Mouse (Mus musculus) liver, postnatal 0 days (tissue): ENCODE results near the gene Apeh. TPM values are rescaled to one million over a fixed set of nuclear protein-coding genes. Genes with fewer than 3 reads are reported as not detected.
"Not testable (repeated sequence)": the region's sequence is repeated elsewhere in the genome, so short reads cannot be mapped to it uniquely, and the experiment has no call there.

ENCODE experiments used
- ATAC-seq: fragments of 200-750 bp; cut with Nextera tagmentation; 2 replicates; pipeline ENCODE4 v1.8.0; 2017; ENCODE audit warnings: mild to moderate bottlenecking, moderate library complexity
- DNase-seq: peaks from one replicate; pipeline ENCODE4 v3.0.0-alpha.2; 2016
- H3K27ac ChIP-seq: fragments of 300-500 bp; sonication (generic); 2 replicates; pipeline ENCODE4 v1.5.1; 2014; ENCODE audit warnings: antibody characterized with exemption, moderate library complexity, mild to moderate bottlenecking, low read depth
- H3K27me3 ChIP-seq: fragments of 300-500 bp; sonication (generic); 2 replicates; pipeline ENCODE4 v1.6.1; 2014; ENCODE audit warnings: low read length, control low read depth, mixed read lengths; ENCODE audit not compliant: insufficient read depth
- H3K36me3 ChIP-seq: fragments of 300-500 bp; sonication (generic); replicated peaks from 2 replicates; pipeline ENCODE4 v1.6.1; 2014; ENCODE audit warnings: mild to moderate bottlenecking, control low read depth, low read length, moderate library complexity, mixed read lengths; ENCODE audit not compliant: insufficient read depth
- H3K4me1 ChIP-seq: fragments of 300-500 bp; sonication (generic); 2 replicates; pipeline ENCODE4 v1.6.1; 2014; ENCODE audit warnings: antibody characterized with exemption, mild to moderate bottlenecking, control low read depth; ENCODE audit not compliant: insufficient read depth
- H3K4me2 ChIP-seq: fragments of 300-500 bp; sonication (generic); 2 replicates; pipeline ENCODE4 v1.6.1; 2014; ENCODE audit warnings: low read depth, mild to moderate bottlenecking, low read length, moderate library complexity, mixed read lengths
- H3K4me3 ChIP-seq: fragments of 300-500 bp; sonication (generic); 2 replicates; pipeline ENCODE4 v1.5.1; 2014; ENCODE audit warnings: low read depth, low read length
- H3K9ac ChIP-seq: fragments of 300-500 bp; sonication (generic); replicated peaks from 2 replicates; pipeline ENCODE4 v1.6.1; 2014; ENCODE audit warnings: mild to moderate bottlenecking, moderate library complexity
- H3K9me3 ChIP-seq: fragments of 300-500 bp; sonication (generic); 2 replicates; pipeline ENCODE4 v1.6.1; 2016; ENCODE audit warnings: mild to moderate bottlenecking, control low read depth, low read length, mixed read lengths
- CTCF ChIP-seq: sonication (generic); IDR thresholded peaks from 2 replicates; pipeline ENCODE4 v1.5.1; 2016; ENCODE audit warnings: antibody characterized with exemption, low read depth
- EP300 ChIP-seq: IDR thresholded peaks from 2 replicates; pipeline ENCODE4 v1.6.1; 2016; ENCODE audit warnings: antibody characterized with exemption, low read depth, mild to moderate bottlenecking
- WGBS: fragments of 180-500 bp; shearing (Covaris S2); extraction: QIAGEN DNeasy Blood & Tissue Kit; methylation state at CpG from one replicate; pipeline ENCODE4 v1.1.7; 2014; ENCODE audit not compliant: insufficient replicate concordance; 5-methylcytosine and 5-hydroxymethylcytosine counted together
- polyA plus RNA-seq: library from polyadenylated mRNA; unstranded; fragments of >200 nt; fragmentation: Nextera tagmentation; extraction: Ambion mirVana; gene quantifications from 2 replicates; pipeline ENCODE4 v1.2.1, GENCODE M21; 2015

The Apeh gene
- polyA plus RNA-seq, 1 experiment from 2014 or later = 75.2 TPM

DNA sequence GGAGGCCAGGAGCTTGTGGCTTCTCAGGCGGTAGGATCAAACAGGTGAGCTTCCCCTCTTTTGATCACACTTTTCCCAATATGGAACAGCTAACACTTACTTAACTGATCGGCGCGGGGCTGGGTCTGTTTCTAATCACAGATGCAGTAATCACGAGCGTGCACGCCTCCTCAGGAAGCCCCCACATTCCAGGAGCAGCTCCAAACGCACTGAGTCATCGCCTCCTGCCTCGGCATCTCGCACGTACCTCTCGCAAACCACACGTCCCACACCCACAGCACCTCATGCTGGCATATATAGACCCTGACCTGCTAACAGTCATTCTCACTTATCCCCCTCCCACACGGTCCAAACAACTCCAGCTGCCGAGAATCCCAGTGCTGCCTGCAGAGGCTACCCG is 43.1 kb upstream of the Apeh start:
- ATAC-seq = no peak
- Histone ChIP-seq H3K36me3 (no peaks in the 10 kb centered on the region), H3K27ac (no peak overlapping the region), H3K4me3 (no peak overlapping the region), H3K9ac (no peak overlapping the region), H3K4me2 (no peak overlapping the region), H3K27me3 (no peaks in the 10 kb centered on the region), H3K9me3 (no peaks in the 10 kb centered on the region), H3K4me1 (no peaks in the 10 kb centered on the region)
- DNase-seq = no peak
- TF ChIP-seq EP300 = no peak
- TF ChIP-seq CTCF = no peak
- WGBS = 27% methylated on average over 17 of the region's 17 CpGs

- ATAC-seq = no peak
- no peak for TF ChIP-seq EP300
- TF ChIP-seq CTCF = no peak
- no peak overlapping the region for H3K4me2 ChIP-seq
- 67% methylated on average over 6 of the region's 6 CpGs for WGBS
- no peak overlapping the region for H3K4me3 ChIP-seq
- no peaks in the 10 kb centered on the region for H3K4me1 ChIP-seq
- H3K36me3 ChIP-seq = no peaks in the 10 kb centered on the region
- no peak overlapping the region for H3K27ac ChIP-seq
- H3K9ac ChIP-seq = no peak overlapping the region
- no peaks in the 10 kb centered on the region for H3K27me3 ChIP-seq
- DNase-seq = no peak
- no peaks in the 10 kb centered on the region for H3K9me3 ChIP-seq
Observed at GRCm38 (mm10) chr9:108136930-108137462, 42.6 kb upstream of the Apeh start.

- TF ChIP-seq EP300 (no peak), CTCF (peak; percentile 68)
- 47% methylated on average over 1 of the region's 1 CpGs for WGBS
- no peaks in the 10 kb centered on the region for H3K9me3 ChIP-seq
- no peaks in the 10 kb centered on the region for H3K36me3 ChIP-seq
- H3K27me3 ChIP-seq = no peaks in the 10 kb centered on the region
- ATAC-seq (no peak), DNase-seq (no peak)
- H3K4me3 ChIP-seq = no peak overlapping the region
- no peak overlapping the region for H3K4me2 ChIP-seq
- H3K9ac ChIP-seq = no peak overlapping the region
- no peaks in the 10 kb centered on the region for H3K4me1 ChIP-seq
- no peak overlapping the region for H3K27ac ChIP-seq
Observed at GRCm38 (mm10) chr9:108136225-108136624, 41.8 kb upstream of the Apeh start.

DNA sequence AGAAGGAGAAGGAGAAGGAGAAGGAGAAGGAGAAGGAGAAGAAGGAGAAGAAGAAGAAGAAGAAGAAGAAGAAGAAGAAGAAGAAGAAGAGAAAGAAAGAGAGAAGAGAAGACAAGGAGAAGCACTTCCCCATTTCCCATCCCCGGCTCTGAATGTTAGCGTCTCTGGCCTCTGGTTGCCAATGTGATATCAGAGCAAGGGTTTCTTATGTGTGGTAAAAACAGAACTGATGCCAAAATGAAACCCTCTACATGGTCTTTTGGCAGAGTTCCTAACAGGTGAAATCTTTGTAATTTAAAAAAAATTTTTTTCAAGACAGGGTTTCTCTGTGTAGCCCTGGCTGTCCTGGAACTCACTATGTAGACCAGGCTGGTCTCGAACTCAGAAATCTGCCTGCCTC is 41.3 kb upstream of the Apeh start:
- not testable (repeated sequence) for DNase-seq, H3K27me3 ChIP-seq, H3K36me3 ChIP-seq, H3K4me1 ChIP-seq, H3K9ac ChIP-seq, ATAC-seq, H3K27ac ChIP-seq, H3K4me2 ChIP-seq, H3K4me3 ChIP-seq, H3K9me3 ChIP-seq
- WGBS = 63% methylated on average over 3 of the region's 3 CpGs

- TF ChIP-seq EP300 = no peak
- no peak for TF ChIP-seq CTCF
- 45% methylated on average over 1 of the region's 1 CpGs for WGBS
- H3K4me3 ChIP-seq = no peak overlapping the region
- ATAC-seq (no peak), DNase-seq (no peak)
- no peaks in the 10 kb centered on the region for H3K4me1 ChIP-seq
- no peak overlapping the region for H3K4me2 ChIP-seq
- H3K36me3 ChIP-seq = no peaks in the 10 kb centered on the region
- H3K27ac ChIP-seq = no peak overlapping the region
- no peaks in the 10 kb centered on the region for H3K9me3 ChIP-seq
- H3K27me3 ChIP-seq = no peaks in the 10 kb centered on the region
- no peak overlapping the region for H3K9ac ChIP-seq
Observed at GRCm38 (mm10) chr9:108133478-108133877, 39.1 kb upstream of the Apeh start.

- no peak for TF ChIP-seq CTCF
- no peak for TF ChIP-seq EP300
- 86% methylated on average over 3 of the region's 3 CpGs for WGBS
- Histone ChIP-seq H3K36me3 (no peaks in the 10 kb centered on the region), H3K27ac (no peak overlapping the region), H3K9ac (no peak overlapping the region), H3K27me3 (no peaks in the 10 kb centered on the region), H3K4me2 (no peak overlapping the region), H3K4me1 (no peaks in the 10 kb centered on the region), H3K9me3 (no peaks in the 10 kb centered on the region), H3K4me3 (no peak overlapping the region)
- DNase-seq = no peak
- ATAC-seq = no peak
Observed at GRCm38 (mm10) chr9:108132373-108132772, 38.0 kb upstream of the Apeh start.

DNA sequence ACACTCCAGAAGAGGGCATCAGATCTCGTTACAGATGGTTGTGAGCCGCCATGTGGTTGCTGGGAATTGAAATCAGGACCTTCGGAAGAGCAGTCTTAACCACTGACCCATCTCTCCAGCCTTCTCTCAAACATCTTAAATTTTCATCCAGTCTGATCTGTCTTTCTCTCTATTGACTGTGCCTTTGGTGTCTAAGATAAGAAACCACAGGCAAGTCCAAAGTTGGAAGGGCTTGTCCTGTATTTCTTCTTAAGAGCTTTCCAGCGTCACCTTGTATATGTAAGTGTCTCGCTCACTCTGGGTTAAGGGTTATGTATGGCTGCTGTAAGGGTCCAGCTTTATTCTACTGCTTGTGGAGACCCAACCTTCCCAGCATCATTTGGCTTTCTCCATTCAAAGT is 37.1 kb upstream of the Apeh start:
- DNase-seq (no peak), ATAC-seq (no peak)
- H3K9me3 ChIP-seq = no peaks in the 10 kb centered on the region
- no peaks in the 10 kb centered on the region for H3K27me3 ChIP-seq
- WGBS = 60% methylated on average over 5 of the region's 5 CpGs
- no peaks in the 10 kb centered on the region for H3K4me1 ChIP-seq
- H3K4me2 ChIP-seq = no peak overlapping the region
- no peak overlapping the region for H3K4me3 ChIP-seq
- H3K36me3 ChIP-seq = no peaks in the 10 kb centered on the region
- H3K9ac ChIP-seq = no peak overlapping the region
- no peak overlapping the region for H3K27ac ChIP-seq
- no peak for TF ChIP-seq EP300
- TF ChIP-seq CTCF = no peak
